Mouse (Mus musculus) liver, postnatal 0 days (tissue): ENCODE results near the gene Tjp1.

Experiments used
- CTCF ChIP-seq: sonication (generic); IDR thresholded peaks from 2 replicates; pipeline ENCODE4 v1.5.1; 2016; ENCODE audit warnings: antibody characterized with exemption, low read depth
- EP300 ChIP-seq: IDR thresholded peaks from 2 replicates; pipeline ENCODE4 v1.6.1; 2016; ENCODE audit warnings: antibody characterized with exemption, low read depth, mild to moderate bottlenecking

DNA sequence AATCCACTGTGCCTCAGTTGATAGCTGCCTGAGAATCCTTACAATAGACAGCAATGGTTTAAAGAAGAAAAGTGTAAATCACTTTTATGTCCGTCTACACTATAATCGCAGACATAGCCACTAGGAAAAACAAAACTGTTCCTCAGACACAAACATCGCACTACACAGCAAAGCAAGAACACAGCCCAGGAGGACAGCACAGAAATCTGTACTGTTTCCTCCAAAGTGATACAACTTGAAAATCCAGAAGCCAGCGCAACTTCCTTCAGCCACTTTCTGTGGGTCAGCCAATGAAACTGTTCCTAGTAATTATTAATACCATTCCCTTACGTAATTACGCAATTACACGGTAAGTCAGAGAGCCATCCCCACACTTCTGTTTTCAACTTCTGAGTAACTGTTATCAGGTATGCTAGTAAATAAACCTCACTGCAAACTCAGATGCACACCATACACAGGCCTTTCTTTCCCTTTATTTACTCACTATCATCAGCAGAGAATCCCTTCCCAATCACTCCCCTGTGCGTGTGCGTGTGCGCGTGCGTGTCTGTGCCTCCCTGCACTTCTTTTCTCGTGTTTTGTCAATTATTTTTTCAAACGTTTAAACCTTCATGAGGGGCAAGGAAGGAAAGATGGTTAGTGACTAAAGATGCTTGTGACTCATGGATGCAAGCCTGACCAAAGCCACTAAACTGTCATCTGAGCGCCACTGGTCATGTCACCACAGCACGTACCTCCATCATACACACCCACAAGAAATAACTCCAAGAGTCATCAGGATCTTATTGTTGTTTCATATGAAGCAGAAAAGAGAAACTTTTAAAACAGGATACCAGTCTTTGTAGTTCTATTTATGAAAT, 160.0 kb downstream of the Tjp1 start:
- no peak for TF ChIP-seq CTCF
- TF ChIP-seq EP300, result no peak
